Mouse (Mus musculus) kidney, adult 2 months (tissue): ENCODE data around the gene Bcl2l10. TPM values are rescaled to one million over a fixed set of nuclear protein-coding genes. Genes with fewer than 3 reads are reported as not detected.

Experiments
- DNase-seq: peaks from one replicate; pipeline ENCODE4 v3.0.0; 2021
- H3K27ac ChIP-seq: fragments of 200-500 bp; 2 replicates; pipeline ENCODE4 v1.5.1; 2012; ENCODE audit warnings: low read depth, low read length, control low read depth, inconsistent platforms; ENCODE audit not compliant: insufficient read depth
- H3K27me3 ChIP-seq: fragments of 200-500 bp; replicated peaks from 2 replicates; pipeline ENCODE4 v1.6.1; 2012; ENCODE audit warnings: mild to moderate bottlenecking, moderate library complexity, low read length, inconsistent platforms; ENCODE audit not compliant: control insufficient read depth, insufficient read depth
- H3K36me3 ChIP-seq: fragments of 200-500 bp; 2 replicates; pipeline ENCODE4 v1.6.1; 2012; ENCODE audit warnings: mild to moderate bottlenecking, moderate library complexity, low read length, inconsistent platforms; ENCODE audit not compliant: control insufficient read depth, insufficient read depth
- H3K4me1 ChIP-seq: fragments of 200-500 bp; 2 replicates; pipeline ENCODE4 v1.6.1; 2011; ENCODE audit warnings: low read length; ENCODE audit not compliant: control insufficient read depth, insufficient read depth
- H3K4me3 ChIP-seq: fragments of 200-500 bp; 2 replicates; pipeline ENCODE4 v1.5.1; 2011; ENCODE audit warnings: mild to moderate bottlenecking, low read depth, low read length, control low read depth; ENCODE audit not compliant: insufficient read depth
- CTCF ChIP-seq: fragments of 200-500 bp; conservative IDR thresholded peaks from 2 replicates; pipeline ENCODE4 v1.5.1; 2011; ENCODE audit warnings: low read depth, mild to moderate bottlenecking, control low read depth, low read length, moderate library complexity, mixed read lengths; ENCODE audit not compliant: insufficient read depth, insufficient read length
- POLR2A ChIP-seq: fragments of 200-500 bp; IDR thresholded peaks from one replicate; pipeline ENCODE4 v1.6.1; 2011; ENCODE audit warnings: low read depth, low read length, control low read depth
- WGBS: fragments of 180-500 bp; shearing (Covaris S2); methylation state at CpG from one replicate; pipeline ENCODE4 v1.1.7; 2018; 5-methylcytosine and 5-hydroxymethylcytosine counted together
- polyA plus RNA-seq: library from polyadenylated mRNA; depleted of rRNA; stranded (reverse); fragments of >200 nt; gene quantifications from 2 replicates; pipeline ENCODE4 v1.2.3, GENCODE M21; 2012

Bcl2l10 gene
- polyA plus RNA-seq, 1 experiment = 0.06 TPM

- no peaks in the 10 kb centered on the region for H3K4me1 ChIP-seq
- H3K27me3 ChIP-seq = no peaks in the 10 kb centered on the region
- H3K4me3 ChIP-seq = no peak overlapping the region
- TF ChIP-seq POLR2A = no peak
- TF ChIP-seq CTCF = no peak
- H3K36me3 ChIP-seq = no peaks in the 10 kb centered on the region
- H3K27ac ChIP-seq = no peak overlapping the region
- no peak for DNase-seq
- WGBS = 96% methylated on average over 2 of the region's 2 CpGs
Measured at GRCm38 (mm10) chr9:75318196-75318595, 29.4 kb upstream of the Bcl2l10 start.

- Histone ChIP-seq H3K27ac (no peak overlapping the region), H3K27me3 (no peaks in the 10 kb centered on the region), H3K36me3 (no peaks in the 10 kb centered on the region), H3K4me1 (no peaks in the 10 kb centered on the region), H3K4me3 (no peak overlapping the region)
- 93% methylated on average over 3 of the region's 3 CpGs for WGBS
- no peak for TF ChIP-seq POLR2A
- TF ChIP-seq CTCF = no peak
- no peak for DNase-seq
Measured at GRCm38 (mm10) chr9:75319365-75319764, 28.2 kb upstream of the Bcl2l10 start.

GRCm38 (mm10) chr9:75322099-75322885 is 25.3 kb upstream of the Bcl2l10 start:
- TF ChIP-seq CTCF (no peak), POLR2A (no peak)
- H3K4me1 ChIP-seq = no peaks in the 10 kb centered on the region
- H3K27ac ChIP-seq = no peak overlapping the region
- DNase-seq = peak; percentile 21
- no peaks in the 10 kb centered on the region for H3K36me3 ChIP-seq
- 60% methylated on average over 13 of the region's 13 CpGs for WGBS
- H3K4me3 ChIP-seq = no peak overlapping the region
- no peaks in the 10 kb centered on the region for H3K27me3 ChIP-seq

DNA sequence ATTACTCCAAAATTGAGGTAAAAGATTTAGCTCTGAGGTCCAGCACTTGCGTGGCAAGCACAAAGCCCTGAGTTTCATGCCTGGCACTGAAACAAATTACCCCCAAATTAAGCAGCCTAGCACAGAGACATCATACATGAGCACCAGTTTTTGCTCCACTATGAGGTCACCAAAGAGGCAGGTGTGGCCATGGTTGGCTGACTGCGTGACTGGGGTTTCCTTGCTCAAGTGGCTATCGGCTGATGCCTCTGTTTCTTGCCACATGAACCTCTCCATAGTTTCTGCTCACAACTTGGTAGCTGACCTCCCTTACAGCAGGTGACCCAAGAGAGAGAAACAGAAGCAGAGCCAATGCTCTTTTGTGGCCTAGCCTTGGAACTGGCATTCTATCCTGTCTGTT is 19.5 kb upstream of the Bcl2l10 start:
- no peaks in the 10 kb centered on the region for H3K36me3 ChIP-seq
- no peak for DNase-seq
- no peak overlapping the region for H3K27ac ChIP-seq
- H3K4me1 ChIP-seq = no peaks in the 10 kb centered on the region
- 89% methylated on average over 3 of the region's 3 CpGs for WGBS
- no peak overlapping the region for H3K4me3 ChIP-seq
- no peak for TF ChIP-seq POLR2A
- no peak for TF ChIP-seq CTCF
- H3K27me3 ChIP-seq = no peaks in the 10 kb centered on the region

DNA sequence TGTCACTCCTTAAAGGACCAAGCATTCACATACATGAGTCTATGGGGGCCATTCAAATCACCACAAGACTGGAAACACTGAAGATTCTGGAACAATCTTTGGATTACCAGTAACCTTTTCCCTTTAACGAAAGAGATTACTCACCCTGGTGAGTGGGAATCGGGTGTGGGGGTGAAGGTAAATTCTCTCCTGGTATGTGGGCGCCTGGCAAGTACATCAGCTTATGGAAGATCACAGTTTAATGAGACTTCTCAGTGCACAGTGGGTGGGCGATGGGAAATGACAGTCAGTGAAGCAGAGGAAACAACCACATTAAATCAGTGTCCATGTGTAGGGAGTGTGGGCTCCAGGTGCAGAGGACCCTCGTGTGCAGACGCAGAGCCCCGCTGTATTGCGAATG is 16.7 kb upstream of the Bcl2l10 start:
- Histone ChIP-seq H3K36me3 (no peaks in the 10 kb centered on the region), H3K27me3 (no peaks in the 10 kb centered on the region), H3K4me3 (no peak overlapping the region), H3K27ac (no peak overlapping the region), H3K4me1 (no peaks in the 10 kb centered on the region)
- DNase-seq = no peak
- TF ChIP-seq CTCF (no peak), POLR2A (no peak)
- WGBS = 85% methylated on average over 8 of the region's 8 CpGs

DNA sequence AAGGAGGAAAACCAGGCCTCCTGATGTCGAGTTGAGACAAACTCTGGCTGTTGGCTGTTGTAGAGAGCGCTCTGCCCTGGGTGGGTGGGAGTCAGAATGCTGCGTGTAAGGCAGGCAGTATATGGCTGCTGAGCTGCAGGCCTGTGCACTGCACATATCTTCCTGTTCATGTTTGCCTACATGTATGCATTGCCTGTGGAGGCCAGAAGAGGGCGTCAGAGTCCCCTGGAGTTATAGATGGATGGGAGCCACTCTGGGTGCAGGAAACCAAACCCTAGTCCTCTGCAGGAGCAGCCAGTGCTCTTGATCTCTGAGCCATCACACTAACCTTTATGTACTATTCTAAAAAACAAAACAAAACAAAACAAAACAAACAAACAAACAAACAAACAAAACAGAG is 13.1 kb upstream of the Bcl2l10 start:
- DNase-seq = no peak
- WGBS = 81% methylated on average over 4 of the region's 4 CpGs
- Histone ChIP-seq H3K27me3 (no peaks in the 10 kb centered on the region), H3K4me3 (no peak overlapping the region), H3K36me3 (no peaks in the 10 kb centered on the region; the same call in 1 of the 2 replicates), H3K4me1 (no peaks in the 10 kb centered on the region), H3K27ac (no peak overlapping the region)
- no peak for TF ChIP-seq CTCF
- no peak for TF ChIP-seq POLR2A

GRCm38 (mm10) chr9:75338016-75338415 is 9.5 kb upstream of the Bcl2l10 start:
- Histone ChIP-seq H3K4me3 (no peak overlapping the region), H3K27ac (no peak overlapping the region), H3K4me1 (no peaks in the 10 kb centered on the region), H3K36me3 (no peaks in the 10 kb centered on the region; the same call in 1 of the 2 replicates), H3K27me3 (no peaks in the 10 kb centered on the region)
- 85% methylated on average over 6 of the region's 6 CpGs for WGBS
- DNase-seq = no peak
- TF ChIP-seq CTCF (no peak), POLR2A (no peak)
